Mouse (Mus musculus) kidney, embryonic 16.5 days (tissue): ENCODE data around the gene Zfp292. TPM values are rescaled to one million over a fixed set of nuclear protein-coding genes. Genes with fewer than 3 reads are reported as not detected.

Experiments
- ATAC-seq: fragments of 200-750 bp; cut with Nextera tagmentation; 2 replicates; pipeline ENCODE4 v1.8.0; 2017; ENCODE audit warnings: moderate TSS enrichment; ENCODE audit not compliant: low FRiP score, low TSS enrichment
- H3K27ac ChIP-seq: fragments of 300-500 bp; sonication (generic); 2 replicates; pipeline ENCODE4 v1.5.1; 2014; ENCODE audit warnings: low read length
- H3K27me3 ChIP-seq: fragments of 300-500 bp; sonication (generic); 2 replicates; pipeline ENCODE4 v1.6.1; 2014; ENCODE audit warnings: low read length, control low read depth, mixed read lengths; ENCODE audit not compliant: insufficient read depth
- H3K36me3 ChIP-seq: fragments of 300-500 bp; sonication (generic); 2 replicates; pipeline ENCODE4 v1.6.1; 2014; ENCODE audit warnings: low read length, control low read depth, mixed read lengths; ENCODE audit not compliant: insufficient read depth
- H3K4me1 ChIP-seq: fragments of 300-500 bp; sonication (generic); 2 replicates; pipeline ENCODE4 v1.6.1; 2014; ENCODE audit warnings: low read length, control low read depth, mixed read lengths; ENCODE audit not compliant: insufficient read depth
- H3K4me2 ChIP-seq: fragments of 300-500 bp; sonication (generic); replicated peaks from 2 replicates; pipeline ENCODE4 v1.6.1; 2014; ENCODE audit warnings: low read depth, low read length
- H3K4me3 ChIP-seq: fragments of 300-500 bp; sonication (generic); 2 replicates; pipeline ENCODE4 v1.5.1; 2014; ENCODE audit warnings: mild to moderate bottlenecking, low read length
- H3K9ac ChIP-seq: fragments of 300-500 bp; sonication (generic); replicated peaks from 2 replicates; pipeline ENCODE4 v1.6.1; 2014; ENCODE audit warnings: low read length
- H3K9me3 ChIP-seq: fragments of 300-500 bp; sonication (generic); 2 replicates; pipeline ENCODE4 v1.6.1; 2016; ENCODE audit warnings: low read length, control low read depth
- WGBS: fragments of 180-500 bp; shearing (Covaris S2); extraction: QIAGEN DNeasy Blood & Tissue Kit; methylation state at CpG from one replicate; pipeline ENCODE4 v1.1.7; 2014; 5-methylcytosine and 5-hydroxymethylcytosine counted together
- polyA plus RNA-seq: library from polyadenylated mRNA; unstranded; fragments of >200 nt; fragmentation: Nextera tagmentation; extraction: Ambion mirVana; gene quantifications from 2 replicates; pipeline ENCODE4 v1.2.1, GENCODE M21; 2015

Gene Zfp292
- polyA plus RNA-seq, 1 experiment from 2014 or later = 17.0 TPM

GRCm38 (mm10) chr4:34885631-34886351 is 3.0 kb upstream of the Zfp292 start:
- Histone ChIP-seq H3K4me2 (peak overlapping the region; percentile 75), H3K9ac (peak overlapping the region; percentile 87; the same call in 1 of the 2 replicates), H3K27ac (peak overlapping the region; percentile 90; the same call in 1 of the 2 replicates), H3K4me3 (peak overlapping the region; percentile 82), H3K9me3 (no peaks in the 10 kb centered on the region), H3K4me1 (peaks cover 30% of the 10 kb centered on the region), H3K27me3 (peaks cover 23% of the 10 kb centered on the region), H3K36me3 (no peaks in the 10 kb centered on the region)
- no peak for ATAC-seq
- WGBS = 58% methylated on average over 9 of the region's 9 CpGs

GRCm38 (mm10) chr4:34883366-34884029 is 738 bp upstream of the Zfp292 start:
- H3K9ac ChIP-seq = peak overlapping the region; percentile 99
- H3K27me3 ChIP-seq = peaks cover 5% of the 10 kb centered on the region
- WGBS = 33% methylated on average over 16 of the region's 16 CpGs
- peak overlapping the region; percentile 64 for H3K4me2 ChIP-seq
- peak overlapping the region; percentile 97 for H3K4me3 ChIP-seq
- H3K27ac ChIP-seq = peak overlapping the region; percentile 99
- H3K9me3 ChIP-seq = no peaks in the 10 kb centered on the region
- H3K4me1 ChIP-seq = peaks cover 32% of the 10 kb centered on the region
- ATAC-seq = no peak
- H3K36me3 ChIP-seq = no peaks in the 10 kb centered on the region; the same call in 1 of the 2 replicates

GRCm38 (mm10) chr4:34882291-34882769 is 430 bp downstream of the Zfp292 start:
- WGBS = under 1% methylated on average over 33 of the region's 58 CpGs
- peak overlapping the region; percentile 97 for H3K4me3 ChIP-seq
- H3K9ac ChIP-seq = peak overlapping the region; percentile 99
- H3K36me3 ChIP-seq = no peaks in the 10 kb centered on the region; the same call in 1 of the 2 replicates
- H3K27ac ChIP-seq = peak overlapping the region; percentile 99
- H3K4me2 ChIP-seq = peak overlapping the region; percentile 64
- H3K9me3 ChIP-seq = 0 out of 2 replicates have a peak, but pooled peaks cover 6% of the 10 kb centered on the region
- no peaks in the 10 kb centered on the region for H3K27me3 ChIP-seq
- peaks cover 28% of the 10 kb centered on the region for H3K4me1 ChIP-seq
- peak; percentile 71 for ATAC-seq

GRCm38 (mm10) chr4:34881851-34882250 is 909 bp downstream of the Zfp292 start:
- ATAC-seq = no peak
- Histone ChIP-seq H3K27ac (peak overlapping the region; percentile 99), H3K4me1 (peaks cover 26% of the 10 kb centered on the region), H3K4me2 (peak overlapping the region; percentile 64), H3K9me3 (0 out of 2 replicates have a peak, but pooled peaks cover 6% of the 10 kb centered on the region), H3K27me3 (no peaks in the 10 kb centered on the region), H3K9ac (peak overlapping the region; percentile 99), H3K4me3 (peak overlapping the region; percentile 97), H3K36me3 (no peaks in the 10 kb centered on the region; the same call in 1 of the 2 replicates)
- WGBS = 4% methylated on average over 4 of the region's 4 CpGs

- H3K27me3 ChIP-seq = no peaks in the 10 kb centered on the region
- ATAC-seq = no peak
- no peak overlapping the region for H3K9ac ChIP-seq
- H3K4me1 ChIP-seq = peaks cover 23% of the 10 kb centered on the region
- H3K4me2 ChIP-seq = peak overlapping the region; percentile 64
- WGBS = 86% methylated on average over 10 of the region's 10 CpGs
- peak overlapping the region; percentile 97 for H3K4me3 ChIP-seq
- H3K36me3 ChIP-seq = peaks cover 6% of the 10 kb centered on the region; the same call in 1 of the 2 replicates
- H3K27ac ChIP-seq = no peak overlapping the region
- H3K9me3 ChIP-seq = 0 out of 2 replicates have a peak, but pooled peaks cover 6% of the 10 kb centered on the region
Measured at GRCm38 (mm10) chr4:34880921-34881650, 1.7 kb downstream of the Zfp292 start.

- H3K36me3 ChIP-seq = peaks cover 6% of the 10 kb centered on the region; the same call in 1 of the 2 replicates
- no peaks in the 10 kb centered on the region for H3K27me3 ChIP-seq
- WGBS = 78% methylated on average over 1 of the region's 1 CpGs
- no peak overlapping the region for H3K27ac ChIP-seq
- no peak overlapping the region for H3K9ac ChIP-seq
- ATAC-seq = no peak
- 0 out of 2 replicates have a peak, but pooled peaks cover 6% of the 10 kb centered on the region for H3K9me3 ChIP-seq
- no peak overlapping the region for H3K4me2 ChIP-seq
- peaks cover 4% of the 10 kb centered on the region for H3K4me1 ChIP-seq
- H3K4me3 ChIP-seq = no peak overlapping the region
Measured at GRCm38 (mm10) chr4:34874234-34874633, 8.5 kb downstream of the Zfp292 start.

- Histone ChIP-seq H3K4me2 (no peak overlapping the region), H3K4me1 (peaks cover 4% of the 10 kb centered on the region), H3K9ac (no peak overlapping the region), H3K4me3 (no peak overlapping the region), H3K27ac (no peak overlapping the region), H3K9me3 (0 out of 2 replicates have a peak, but pooled peaks cover 6% of the 10 kb centered on the region), H3K36me3 (peaks cover 6% of the 10 kb centered on the region; the same call in 1 of the 2 replicates), H3K27me3 (no peaks in the 10 kb centered on the region)
- 0 out of 2 replicates have a peak, but pooled peaks have one; percentile 39 for ATAC-seq
- WGBS = 85% methylated on average over 4 of the region's 4 CpGs
Measured at GRCm38 (mm10) chr4:34872896-34873495, 9.8 kb downstream of the Zfp292 start.

GRCm38 (mm10) chr4:34869813-34870212 is 12.9 kb downstream of the Zfp292 start:
- 84% methylated on average over 3 of the region's 3 CpGs for WGBS
- Histone ChIP-seq H3K27me3 (no peaks in the 10 kb centered on the region), H3K4me3 (no peak overlapping the region), H3K9ac (no peak overlapping the region), H3K4me2 (no peak overlapping the region), H3K36me3 (no peaks in the 10 kb centered on the region), H3K27ac (no peak overlapping the region), H3K4me1 (peaks cover 8% of the 10 kb centered on the region), H3K9me3 (no peaks in the 10 kb centered on the region)
- ATAC-seq = no peak

- no peak overlapping the region for H3K4me2 ChIP-seq
- no peak overlapping the region for H3K4me3 ChIP-seq
- H3K9me3 ChIP-seq = no peaks in the 10 kb centered on the region
- no peaks in the 10 kb centered on the region for H3K36me3 ChIP-seq
- peaks cover 4% of the 10 kb centered on the region; the same call in 1 of the 2 replicates for H3K4me1 ChIP-seq
- ATAC-seq = no peak
- 84% methylated on average over 3 of the region's 3 CpGs for WGBS
- H3K27me3 ChIP-seq = no peaks in the 10 kb centered on the region
- no peak overlapping the region for H3K27ac ChIP-seq
- H3K9ac ChIP-seq = no peak overlapping the region
Measured at GRCm38 (mm10) chr4:34861438-34861837, 21.3 kb downstream of the Zfp292 start.
